Mouse (Mus musculus) embryonic facial prominence, embryonic 15.5 days (tissue): ENCODE measurements around the gene Gm20388. TPM values are rescaled to one million over a fixed set of nuclear protein-coding genes. Genes with fewer than 3 reads are reported as not detected.
A peak's percentile ranks its signal among the peaks of the same experiment; 100 is the strongest.

Source experiments
- ATAC-seq: fragments of 200-750 bp; cut with Nextera tagmentation; 2 replicates; pipeline ENCODE4 v1.8.0; 2017; ENCODE audit warnings: low read depth, moderate TSS enrichment; ENCODE audit not compliant: insufficient number of reproducible peaks, low FRiP score, low TSS enrichment
- H3K27ac ChIP-seq: fragments of 300-500 bp; sonication (generic); replicated peaks from 2 replicates; pipeline ENCODE4 v1.5.1; 2015; ENCODE audit warnings: mild to moderate bottlenecking, inconsistent platforms
- H3K27me3 ChIP-seq: fragments of 300-500 bp; sonication (generic); 2 replicates; pipeline ENCODE4 v1.6.1; 2015; ENCODE audit warnings: inconsistent platforms
- H3K36me3 ChIP-seq: fragments of 300-500 bp; sonication (generic); 2 replicates; pipeline ENCODE4 v1.6.1; 2015; ENCODE audit warnings: mild to moderate bottlenecking, inconsistent platforms
- H3K4me1 ChIP-seq: fragments of 300-500 bp; sonication (generic); 2 replicates; pipeline ENCODE4 v1.6.1; 2015; ENCODE audit warnings: inconsistent platforms
- H3K4me2 ChIP-seq: fragments of 300-500 bp; sonication (generic); replicated peaks from 2 replicates; pipeline ENCODE4 v1.6.1; 2015; ENCODE audit warnings: mild to moderate bottlenecking, inconsistent platforms
- H3K4me3 ChIP-seq: fragments of 300-500 bp; sonication (generic); replicated peaks from 2 replicates; pipeline ENCODE4 v1.5.1; 2015; ENCODE audit warnings: mild to moderate bottlenecking, inconsistent platforms
- H3K9ac ChIP-seq: fragments of 300-500 bp; sonication (generic); 2 replicates; pipeline ENCODE4 v1.6.1; 2015; ENCODE audit warnings: inconsistent platforms
- H3K9me3 ChIP-seq: fragments of 300-500 bp; sonication (generic); replicated peaks from 2 replicates; pipeline ENCODE4 v1.6.1; 2016; ENCODE audit warnings: inconsistent platforms
- WGBS: fragments of 180-500 bp; shearing (Covaris S2); methylation state at CpG from one replicate; pipeline ENCODE4 v1.1.7; 2015; 5-methylcytosine and 5-hydroxymethylcytosine counted together
- polyA plus RNA-seq: library from polyadenylated mRNA; unstranded; fragments of >200 nt; fragmentation: Nextera tagmentation; extraction: Ambion mirVana; gene quantifications from 2 replicates; pipeline ENCODE4 v1.2.1, GENCODE M21; 2015

The Gm20388 gene
- polyA plus RNA-seq, 1 experiment from 2014 or later = 8.0 TPM

GRCm38 (mm10) chr8:120484460-120484859 is 573.8 kb downstream of the Gm20388 start:
- H3K4me1 ChIP-seq = peaks cover 57% of the 10 kb centered on the region
- H3K27me3 ChIP-seq = peaks cover 7% of the 10 kb centered on the region; the same call in 1 of the 2 replicates
- WGBS = 26% methylated on average over 6 of the region's 6 CpGs
- H3K4me3 ChIP-seq = no peak overlapping the region
- H3K4me2 ChIP-seq = peak overlapping the region; percentile 3; the same call in 1 of the 2 replicates
- no peaks in the 10 kb centered on the region for H3K36me3 ChIP-seq
- no peaks in the 10 kb centered on the region for H3K9me3 ChIP-seq
- H3K9ac ChIP-seq = no peak overlapping the region
- H3K27ac ChIP-seq = peak overlapping the region; percentile 68
- 0 out of 2 replicates have a peak, but pooled peaks have one; percentile 31 for ATAC-seq

GRCm38 (mm10) chr8:120485116-120485515 is 574.5 kb downstream of the Gm20388 start:
- no peak overlapping the region for H3K9ac ChIP-seq
- peaks cover 63% of the 10 kb centered on the region for H3K4me1 ChIP-seq
- H3K27me3 ChIP-seq = peaks cover 7% of the 10 kb centered on the region; the same call in 1 of the 2 replicates
- 36% methylated on average over 6 of the region's 6 CpGs for WGBS
- H3K4me3 ChIP-seq = no peak overlapping the region
- peak overlapping the region; percentile 3; the same call in 1 of the 2 replicates for H3K4me2 ChIP-seq
- H3K27ac ChIP-seq = peak overlapping the region; percentile 68
- no peaks in the 10 kb centered on the region for H3K36me3 ChIP-seq
- no peak for ATAC-seq
- no peaks in the 10 kb centered on the region for H3K9me3 ChIP-seq

GRCm38 (mm10) chr8:120485551-120486476 is 575.2 kb downstream of the Gm20388 start:
- Histone ChIP-seq H3K9ac (no peak overlapping the region), H3K27ac (peak overlapping the region; percentile 90)
- WGBS = 35% methylated on average over 21 of the region's 21 CpGs

DNA sequence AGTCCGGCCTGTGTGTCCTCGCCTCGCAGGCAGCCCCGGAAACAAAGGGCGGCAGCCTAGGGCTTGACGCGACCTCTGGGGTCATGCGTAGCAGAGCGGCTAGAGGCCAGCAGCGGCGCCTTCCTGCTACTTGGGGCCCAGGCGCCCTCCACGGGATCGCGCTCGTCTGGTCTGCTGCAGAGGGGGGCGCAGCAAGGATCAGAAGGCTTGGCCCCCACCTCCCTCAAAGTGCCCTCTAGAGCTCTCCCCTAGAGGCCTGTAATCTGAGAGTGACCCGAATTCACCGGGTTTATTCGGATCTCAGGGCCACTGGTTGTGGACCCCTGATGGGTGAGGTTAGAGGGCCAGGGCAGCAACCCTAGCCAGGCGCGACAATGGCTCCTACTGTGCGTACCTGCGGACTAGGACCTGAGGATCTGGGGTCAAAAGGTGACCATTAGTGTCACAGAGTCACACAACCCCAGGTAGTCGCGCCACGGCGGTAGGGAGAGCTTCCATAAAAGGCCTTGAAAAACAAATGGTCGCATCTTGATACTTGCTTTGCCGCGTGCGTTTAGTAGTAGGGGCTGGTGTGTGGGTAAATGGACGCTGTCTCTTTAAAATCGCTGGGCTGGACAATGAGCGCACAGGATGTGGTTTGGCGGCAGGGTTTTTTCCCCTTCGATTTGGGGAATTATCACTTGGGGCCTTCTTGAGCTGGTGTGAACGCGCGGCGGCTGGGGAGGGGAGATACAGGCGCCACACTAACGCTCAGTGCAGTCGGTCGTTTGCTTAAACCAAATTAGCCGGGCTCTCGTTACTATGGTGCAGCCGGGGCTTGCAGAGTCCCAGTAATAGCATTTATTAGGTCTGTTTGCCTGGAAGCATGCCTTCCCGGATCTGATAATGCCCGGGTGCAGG is 576.1 kb downstream of the Gm20388 start:
- H3K4me2 ChIP-seq = peak overlapping the region; percentile 98
- no peak overlapping the region for H3K9ac ChIP-seq
- H3K4me1 ChIP-seq = peaks cover 79% of the 10 kb centered on the region
- no peak for ATAC-seq
- H3K4me3 ChIP-seq = peak overlapping the region; percentile 70
- 6% methylated on average over 50 of the region's 50 CpGs for WGBS
- peak overlapping the region; percentile 90 for H3K27ac ChIP-seq
- H3K9me3 ChIP-seq = no peaks in the 10 kb centered on the region
- no peaks in the 10 kb centered on the region for H3K36me3 ChIP-seq
- H3K27me3 ChIP-seq = peaks cover 7% of the 10 kb centered on the region; the same call in 1 of the 2 replicates

More at GRCm38 (mm10) chr8:120485551-120486476, 575.2 kb downstream of the Gm20388 start:
- Histone ChIP-seq H3K4me1 (peaks cover 70% of the 10 kb centered on the region), H3K4me3 (no peak overlapping the region), H3K36me3 (no peaks in the 10 kb centered on the region), H3K4me2 (peak overlapping the region; percentile 98; the same call in 1 of the 2 replicates), H3K27me3 (peaks cover 7% of the 10 kb centered on the region; the same call in 1 of the 2 replicates), H3K9me3 (no peaks in the 10 kb centered on the region)
- ATAC-seq = no peak

GRCm38 (mm10) chr8:120487377-120487728 is 576.7 kb downstream of the Gm20388 start:
- H3K9ac ChIP-seq = peak overlapping the region; percentile 51
- H3K4me3 ChIP-seq = peak overlapping the region; percentile 70
- no peaks in the 10 kb centered on the region for H3K9me3 ChIP-seq
- H3K27ac ChIP-seq = peak overlapping the region; percentile 90
- H3K27me3 ChIP-seq = peaks cover 7% of the 10 kb centered on the region; the same call in 1 of the 2 replicates
- H3K4me1 ChIP-seq = peaks cover 85% of the 10 kb centered on the region
- WGBS = 0% methylated on average over 34 of the region's 34 CpGs
- no peaks in the 10 kb centered on the region for H3K36me3 ChIP-seq
- H3K4me2 ChIP-seq = peak overlapping the region; percentile 98
- ATAC-seq = peak; percentile 26; the same call in 1 of the 2 replicates

GRCm38 (mm10) chr8:120487729-120488510 is 577.3 kb downstream of the Gm20388 start:
- Histone ChIP-seq H3K36me3 (no peaks in the 10 kb centered on the region), H3K4me2 (peak overlapping the region; percentile 98), H3K9ac (peak overlapping the region; percentile 51), H3K9me3 (no peaks in the 10 kb centered on the region), H3K4me3 (peak overlapping the region; percentile 70), H3K27ac (peak overlapping the region; percentile 90), H3K4me1 (peaks cover 90% of the 10 kb centered on the region), H3K27me3 (peaks cover 7% of the 10 kb centered on the region; the same call in 1 of the 2 replicates)
- under 1% methylated on average over 47 of the region's 55 CpGs for WGBS
- peak; percentile 17; the same call in 1 of the 2 replicates for ATAC-seq

DNA sequence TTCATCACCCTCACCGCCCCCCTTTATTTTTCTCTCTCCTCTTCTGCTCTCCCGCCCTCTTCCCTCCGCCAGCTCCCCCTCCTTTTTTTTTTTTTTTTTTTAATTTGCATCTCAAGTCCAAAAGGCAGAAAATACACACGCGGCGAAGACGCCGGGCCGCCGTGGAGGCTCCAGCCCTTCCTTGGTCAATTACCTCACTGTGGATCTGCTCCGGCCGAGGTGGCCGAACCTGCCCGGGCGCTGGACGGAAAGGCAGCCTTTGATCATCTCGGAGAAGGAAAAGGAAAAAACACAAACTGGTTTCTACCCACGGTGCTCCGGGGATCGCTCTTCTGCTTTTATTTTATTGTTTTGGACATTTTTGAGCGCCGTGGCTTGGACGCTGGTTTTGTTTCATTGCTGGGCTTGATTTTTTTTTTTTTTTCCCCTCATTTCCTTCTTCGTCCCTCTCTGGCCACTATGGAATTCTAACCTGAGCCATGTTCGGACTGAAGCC is 578.0 kb downstream of the Gm20388 start:
- Histone ChIP-seq H3K9me3 (no peaks in the 10 kb centered on the region), H3K27ac (peak overlapping the region; percentile 90), H3K9ac (peak overlapping the region; percentile 62), H3K4me2 (peak overlapping the region; percentile 98), H3K36me3 (no peaks in the 10 kb centered on the region), H3K4me1 (peaks cover 96% of the 10 kb centered on the region), H3K27me3 (peaks cover 7% of the 10 kb centered on the region; the same call in 1 of the 2 replicates), H3K4me3 (peak overlapping the region; percentile 70)
- WGBS = 0% methylated on average over 25 of the region's 25 CpGs
- ATAC-seq = no peak

DNA sequence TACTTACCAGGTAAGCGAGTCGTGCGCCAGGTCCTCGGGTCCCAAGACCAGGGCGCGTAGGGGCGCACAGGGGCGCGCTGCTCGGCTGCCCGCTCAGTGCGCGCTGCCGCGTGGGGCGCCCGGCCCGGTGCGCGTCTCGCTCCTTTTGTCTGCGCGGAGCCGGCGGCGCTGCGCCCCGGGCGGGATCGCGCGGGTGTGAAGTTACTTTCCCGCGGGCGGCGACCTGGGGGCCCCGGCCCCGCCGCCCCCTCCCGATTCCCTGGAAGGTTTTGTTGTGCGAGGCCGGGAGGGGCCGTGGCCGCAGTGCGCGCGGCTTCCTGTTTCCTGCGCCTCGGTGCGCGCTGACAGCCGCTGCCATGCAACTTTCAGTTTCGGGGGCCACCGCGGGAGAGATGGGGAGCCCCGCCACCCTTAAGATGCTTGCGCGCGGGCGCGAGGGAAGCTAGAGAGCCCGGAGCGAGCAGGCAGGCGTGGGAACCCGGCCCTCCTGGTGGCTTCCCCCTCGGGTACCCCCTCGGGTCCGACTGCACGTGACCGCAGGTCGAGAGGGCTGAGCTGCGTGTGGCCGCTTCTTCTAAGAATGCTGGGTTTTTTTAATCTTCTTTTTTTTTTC is 578.6 kb downstream of the Gm20388 start:
- peaks cover 7% of the 10 kb centered on the region; the same call in 1 of the 2 replicates for H3K27me3 ChIP-seq
- peak overlapping the region; percentile 98 for H3K4me2 ChIP-seq
- under 1% methylated on average over 73 of the region's 73 CpGs for WGBS
- H3K9ac ChIP-seq = peak overlapping the region; percentile 62
- H3K9me3 ChIP-seq = no peaks in the 10 kb centered on the region
- no peak for ATAC-seq
- peak overlapping the region; percentile 90 for H3K27ac ChIP-seq
- no peaks in the 10 kb centered on the region for H3K36me3 ChIP-seq
- H3K4me1 ChIP-seq = peaks cover 96% of the 10 kb centered on the region
- H3K4me3 ChIP-seq = peak overlapping the region; percentile 70

DNA sequence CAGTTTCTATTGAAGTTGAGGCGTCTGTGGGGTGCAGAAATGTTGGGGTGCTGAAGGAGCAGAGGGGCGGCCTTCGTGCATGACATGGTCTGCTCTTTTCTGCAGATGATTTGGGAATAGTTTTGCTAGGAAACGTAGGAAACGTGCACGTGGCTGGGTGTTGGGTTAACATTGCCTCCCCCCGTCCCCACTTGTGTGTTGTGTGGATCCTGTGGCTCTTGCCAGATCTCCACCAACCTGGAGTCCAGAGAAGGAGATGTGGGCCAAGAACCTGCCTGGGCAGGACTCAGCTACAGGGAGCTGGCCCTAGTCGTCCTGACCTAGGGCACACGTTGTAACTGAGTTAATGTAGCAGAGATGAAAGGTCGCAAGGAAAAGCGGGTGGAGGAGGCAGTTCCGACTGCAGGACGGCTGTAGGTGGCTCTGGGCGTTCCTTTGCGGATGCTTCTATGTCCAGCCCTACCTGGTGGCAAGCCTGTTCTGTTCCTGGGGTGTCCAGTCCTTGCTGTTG is 579.2 kb downstream of the Gm20388 start:
- H3K9me3 ChIP-seq = no peaks in the 10 kb centered on the region
- peak overlapping the region; percentile 98 for H3K4me2 ChIP-seq
- peaks cover 7% of the 10 kb centered on the region; the same call in 1 of the 2 replicates for H3K27me3 ChIP-seq
- WGBS = 20% methylated on average over 15 of the region's 15 CpGs
- H3K4me3 ChIP-seq = peak overlapping the region; percentile 70
- no peaks in the 10 kb centered on the region for H3K36me3 ChIP-seq
- peaks cover 96% of the 10 kb centered on the region for H3K4me1 ChIP-seq
- H3K9ac ChIP-seq = peak overlapping the region; percentile 62
- no peak for ATAC-seq
- H3K27ac ChIP-seq = peak overlapping the region; percentile 90; the same call in 1 of the 2 replicates
